Mouse (Mus musculus): Measurements from ENCODE around the gene Ttc19.

DNA sequence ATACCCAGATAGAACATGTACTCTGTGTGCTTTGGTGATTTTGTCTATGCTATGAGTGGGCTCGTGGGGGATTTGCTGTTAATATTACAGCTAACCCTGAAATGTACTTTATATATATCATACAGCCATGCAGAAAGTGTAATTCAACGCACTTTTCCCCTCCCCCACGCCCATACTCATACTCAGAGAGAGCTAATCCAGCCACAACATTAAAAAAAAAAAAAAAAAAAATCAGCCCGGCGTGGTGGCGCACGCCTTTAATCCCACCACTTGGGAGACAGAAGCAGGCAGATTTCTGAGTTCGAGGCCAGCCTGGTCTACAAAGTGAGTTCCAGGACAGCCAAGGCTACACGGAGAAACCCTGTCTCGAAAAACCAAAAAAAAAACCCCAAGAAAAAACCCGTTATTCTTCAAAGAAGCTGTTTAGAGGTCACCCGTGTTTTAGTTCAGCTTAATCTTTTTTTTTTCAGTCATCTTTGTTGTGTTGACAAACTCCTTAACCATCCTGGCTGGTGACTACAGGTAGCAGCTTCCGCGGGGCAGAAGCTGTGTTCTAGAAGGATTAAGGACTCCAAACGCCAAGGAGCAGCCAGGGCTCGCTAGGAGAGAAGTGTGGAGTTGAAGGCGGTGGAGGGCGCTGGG lies 33.4 kb upstream of the Ttc19 start:
- TF ChIP-seq POLR2A (IDR thresholded peaks at IDR 0.05; ENCODE audit: control insufficient read depth in 1 of 2, insufficient read depth in 1 of 2, low read depth in 1 of 2, low read length in 2 of 2, poor library complexity in 1 of 2) (no peak), CTCF (IDR thresholded peaks at IDR 0.05 in 2 of 3, conservative IDR thresholded peaks at IDR 0.05 in 1 of 3; ENCODE audit: control insufficient read depth in 1 of 3, insufficient read depth in 1 of 3, low read depth in 2 of 3, low read length in 3 of 3, poor library complexity in 1 of 3, severe bottlenecking in 1 of 3) (no peak), E2F4 (IDR thresholded peaks at IDR 0.05; ENCODE audit: borderline replicate concordance, low read depth, low read length) (no peak), JUND (IDR thresholded peaks at IDR 0.05; ENCODE audit: low read depth, low read length) (no peak), GATA1 (IDR thresholded peaks at IDR 0.05; ENCODE audit: low read depth, low read length) (no peak), RAD21 (IDR thresholded peaks at IDR 0.05; ENCODE audit: low read depth, low read length) (no peak), SMC3 (IDR thresholded peaks at IDR 0.05; ENCODE audit: low read depth, low read length) (no peak), POLR2AphosphoS2 (IDR thresholded peaks at IDR 0.05; ENCODE audit: low read length) (no peak), ZKSCAN1 (IDR thresholded peaks at IDR 0.05; ENCODE audit: low read depth, low read length) (peak; percentile 46; the same call in 1 of the 2 replicates), EP300 (IDR thresholded peaks at IDR 0.05; ENCODE audit: low read depth in 1 of 2, low read length in 2 of 2) (no peak), ELF1 (IDR thresholded peaks at IDR 0.05; ENCODE audit: low read depth, low read length) (no peak), MEF2A (IDR thresholded peaks at IDR 0.05; ENCODE audit: extremely low read depth, insufficient replicate concordance, low read depth, low read length, poor library complexity, severe bottlenecking) (no peak)
